Mouse (Mus musculus): ENCODE results near the gene Ica1. TPM values are rescaled to one million over a fixed set of nuclear protein-coding genes. Genes with fewer than 3 reads are reported as not detected.

The Ica1 gene
- polyA plus RNA-seq, 1 experiment from 2014 or later, result 43.3 TPM

DNA sequence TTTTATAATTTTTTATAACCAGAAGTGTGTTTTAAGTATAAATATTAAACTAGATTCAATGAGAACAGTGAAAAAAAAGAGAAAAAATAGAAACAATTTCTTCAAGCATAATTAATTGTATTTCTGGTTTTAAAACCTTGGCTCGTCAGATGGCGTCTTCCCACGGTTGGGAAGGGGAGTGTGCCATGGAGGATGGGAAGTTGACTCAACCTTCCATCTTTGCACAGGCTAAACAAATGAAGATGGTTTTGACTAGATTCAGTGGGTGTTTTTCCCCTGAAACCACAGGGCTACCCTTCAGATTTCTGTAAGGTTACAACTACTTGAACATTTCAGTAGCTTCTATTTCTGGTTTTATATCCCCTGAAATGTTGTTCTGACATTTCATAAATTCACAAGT, 12.5 kb downstream of the Ica1 start:
- Histone ChIP-seq H3K4me2 (no peak overlapping the region), H3K4me3 (no peak overlapping the region), H3K36me3 (no peaks in the 10 kb centered on the region), H3K4me1 (replicated peaks) (0 out of 2 replicates have a peak, but pooled peaks cover 3% of the 10 kb centered on the region), H3K9me3 (no peaks in the 10 kb centered on the region), H3K27ac (replicated peaks) (no peak overlapping the region), H3K27me3 (no peaks in the 10 kb centered on the region), H3K9ac (no peak overlapping the region)
- ATAC-seq (ENCODE audit: low read depth), result no peak
- 94% methylated on average over 3 of the region's 3 CpGs for WGBS

DNA sequence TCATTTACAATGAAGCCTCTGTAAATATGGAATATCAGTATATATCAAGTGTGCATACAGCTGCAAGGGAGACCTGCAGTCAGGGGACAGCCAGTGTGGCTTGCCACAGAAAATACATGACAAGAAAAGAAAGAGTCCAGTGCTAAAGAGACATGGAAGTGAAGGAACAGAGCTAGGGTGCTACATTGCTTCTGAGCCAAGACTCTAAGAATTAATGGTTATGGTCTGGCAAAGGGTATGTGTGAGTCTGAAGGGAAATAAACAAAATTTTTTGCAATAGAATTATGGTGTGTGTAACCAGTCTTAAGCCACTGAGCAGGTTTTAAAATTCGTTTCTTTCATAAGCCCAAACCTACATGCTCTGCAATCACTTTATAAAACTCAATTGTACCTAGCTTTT, 13.2 kb downstream of the Ica1 start:
- Histone ChIP-seq H3K4me1 (replicated peaks) (no peaks in the 10 kb centered on the region), H3K27me3 (no peaks in the 10 kb centered on the region), H3K27ac (replicated peaks) (no peak overlapping the region), H3K36me3 (no peaks in the 10 kb centered on the region), H3K9ac (no peak overlapping the region), H3K4me3 (no peak overlapping the region), H3K9me3 (no peaks in the 10 kb centered on the region), H3K4me2 (no peak overlapping the region)
- 79% methylated on average over 1 of the region's 1 CpGs for WGBS
- no peak for ATAC-seq (ENCODE audit: low read depth)

DNA sequence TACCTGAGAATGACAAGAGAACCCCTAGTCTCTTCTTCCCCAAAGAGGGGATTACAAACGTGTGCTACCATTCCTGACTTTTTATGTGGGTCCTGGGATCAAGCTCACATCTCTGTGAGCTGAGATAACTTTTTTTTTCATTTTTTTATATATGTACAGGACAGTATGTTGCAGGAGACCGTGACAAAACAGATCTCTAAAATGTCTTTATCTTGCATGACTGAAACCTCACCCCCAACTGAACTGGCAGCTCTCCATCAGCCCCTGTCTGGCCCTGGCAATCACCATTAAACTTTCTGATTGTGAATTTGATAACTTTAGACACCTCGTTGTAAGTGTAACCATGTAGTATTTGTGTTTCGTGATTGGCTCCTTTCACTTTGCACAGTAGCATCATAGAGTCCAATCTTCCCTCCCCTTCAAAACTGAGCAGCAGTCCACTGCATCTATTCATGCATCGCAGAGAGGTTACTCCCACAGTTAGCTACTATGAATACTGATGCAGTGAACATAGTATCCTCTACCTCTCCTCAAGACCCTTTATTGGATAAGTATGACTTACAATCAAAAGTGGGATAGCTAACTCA, 17.5 kb downstream of the Ica1 start:
- no peak overlapping the region for H3K27ac ChIP-seq (replicated peaks)

DNA sequence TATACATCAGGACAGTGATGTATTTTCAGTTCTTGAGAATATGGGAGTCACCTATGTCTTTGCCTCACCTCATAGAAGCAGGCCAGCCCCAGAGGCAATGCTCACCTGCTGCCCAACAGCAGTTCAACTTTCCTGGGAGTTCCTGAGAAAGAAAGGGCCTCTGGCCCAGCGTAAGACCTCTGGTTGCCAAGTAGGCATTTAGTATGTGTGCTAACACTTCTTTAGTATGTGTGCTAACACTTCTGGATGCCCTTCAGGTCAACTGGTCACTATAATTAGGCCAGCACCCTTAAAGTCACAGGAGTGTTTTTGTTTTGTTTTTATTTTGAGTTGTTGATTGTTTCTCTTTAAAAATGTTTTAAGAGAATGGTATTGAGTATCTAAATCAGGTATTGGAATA, 18.4 kb downstream of the Ica1 start:
- no peaks in the 10 kb centered on the region for H3K27me3 ChIP-seq
- H3K27ac ChIP-seq (replicated peaks), result no peak overlapping the region
- H3K4me1 ChIP-seq (replicated peaks), result no peaks in the 10 kb centered on the region
- H3K9me3 ChIP-seq, result no peaks in the 10 kb centered on the region
- no peak overlapping the region for H3K9ac ChIP-seq
- WGBS, result 93% methylated on average over 1 of the region's 1 CpGs
- no peak for ATAC-seq (ENCODE audit: low read depth)
- no peak overlapping the region for H3K4me2 ChIP-seq
- no peak overlapping the region for H3K4me3 ChIP-seq
- no peaks in the 10 kb centered on the region for H3K36me3 ChIP-seq

More for the DNA sequence above, 17.5 kb downstream of the Ica1 start:
- H3K4me1 ChIP-seq (replicated peaks), result no peaks in the 10 kb centered on the region
- no peaks in the 10 kb centered on the region for H3K9me3 ChIP-seq
- no peak overlapping the region for H3K9ac ChIP-seq
- ATAC-seq (ENCODE audit: low read depth), result no peak
- no peaks in the 10 kb centered on the region for H3K36me3 ChIP-seq
- H3K4me2 ChIP-seq, result no peak overlapping the region
- no peak overlapping the region for H3K4me3 ChIP-seq
- H3K27me3 ChIP-seq, result no peaks in the 10 kb centered on the region
- 85% methylated on average over 5 of the region's 5 CpGs for WGBS

DNA sequence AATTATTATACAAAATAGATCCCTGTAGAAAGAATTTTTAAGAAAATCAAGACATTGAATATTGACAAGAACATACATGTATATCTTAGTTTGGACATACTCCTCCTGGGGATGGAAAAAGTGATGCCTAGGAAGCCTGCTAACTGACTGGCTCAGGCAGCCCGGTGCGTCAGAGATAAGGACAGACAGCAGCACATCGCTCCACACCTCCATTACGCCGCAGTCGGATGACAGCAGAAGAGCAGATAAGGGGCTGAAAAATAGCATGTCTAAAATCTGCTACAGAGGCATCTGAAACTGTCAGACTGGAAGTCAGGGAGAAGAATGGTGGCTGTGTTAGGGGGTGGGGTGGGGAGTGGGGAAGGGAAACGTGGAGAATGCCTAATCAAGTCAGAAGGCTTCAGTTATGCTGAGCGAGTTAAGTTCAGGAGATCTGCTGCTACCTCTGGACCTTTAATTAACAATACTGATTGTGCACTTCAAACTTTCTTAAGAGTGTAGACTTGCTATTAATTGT, 22.5 kb downstream of the Ica1 start:
- Histone ChIP-seq H3K9me3 (no peaks in the 10 kb centered on the region), H3K4me2 (no peak overlapping the region), H3K4me3 (no peak overlapping the region), H3K36me3 (0 out of 2 replicates have a peak, but pooled peaks cover 2% of the 10 kb centered on the region), H3K4me1 (replicated peaks) (no peaks in the 10 kb centered on the region), H3K9ac (no peak overlapping the region), H3K27ac (replicated peaks) (no peak overlapping the region), H3K27me3 (no peaks in the 10 kb centered on the region)
- WGBS, result 78% methylated on average over 8 of the region's 8 CpGs
- no peak for ATAC-seq (ENCODE audit: low read depth)

DNA sequence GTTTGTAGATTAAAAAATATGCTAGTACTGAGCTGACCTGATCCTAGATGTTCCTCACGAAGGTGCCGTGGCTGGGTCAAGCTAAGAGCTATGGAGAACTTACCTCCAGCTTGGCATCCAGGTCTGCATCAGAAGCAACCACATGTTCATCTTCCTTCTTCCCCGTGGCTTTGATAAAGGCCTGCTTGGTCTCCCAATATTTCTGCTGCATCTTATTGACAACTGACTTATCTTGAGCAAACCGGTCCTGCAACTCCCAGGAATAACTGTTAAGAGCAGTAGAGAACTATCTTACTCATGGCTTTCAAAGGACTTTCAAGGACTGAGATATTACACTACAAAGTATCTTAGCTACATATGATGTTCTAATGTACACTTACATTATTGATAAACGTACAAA, 23.8 kb downstream of the Ica1 start:
- Histone ChIP-seq H3K4me1 (replicated peaks) (no peaks in the 10 kb centered on the region), H3K4me3 (no peak overlapping the region), H3K9me3 (no peaks in the 10 kb centered on the region), H3K27ac (replicated peaks) (no peak overlapping the region), H3K27me3 (no peaks in the 10 kb centered on the region), H3K4me2 (no peak overlapping the region), H3K36me3 (0 out of 2 replicates have a peak, but pooled peaks cover 3% of the 10 kb centered on the region), H3K9ac (no peak overlapping the region)
- 92% methylated on average over 5 of the region's 5 CpGs for WGBS
- no peak for ATAC-seq (ENCODE audit: low read depth)

DNA sequence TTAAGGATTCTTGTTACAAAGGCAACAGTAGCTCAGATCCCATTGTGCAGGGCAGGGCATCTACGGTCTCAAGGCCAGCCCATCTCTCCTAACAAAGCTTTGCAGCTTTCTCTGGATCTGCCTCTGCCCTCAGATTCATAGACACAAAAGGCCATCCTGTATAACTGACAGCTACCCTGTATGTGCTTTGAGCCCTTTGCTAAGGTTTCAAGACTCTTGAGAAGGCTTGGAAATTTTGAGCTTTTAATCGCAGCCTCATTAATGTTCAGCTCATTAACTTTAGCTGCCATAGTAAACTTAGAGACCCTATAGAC, 24.6 kb downstream of the Ica1 start:
- H3K4me3 ChIP-seq, result no peak overlapping the region
- no peak overlapping the region for H3K9ac ChIP-seq
- no peak overlapping the region for H3K4me2 ChIP-seq
- H3K36me3 ChIP-seq, result 0 out of 2 replicates have a peak, but pooled peaks cover 3% of the 10 kb centered on the region
- no peak overlapping the region for H3K27ac ChIP-seq (replicated peaks)
- WGBS, result 81% methylated on average over 2 of the region's 2 CpGs
- ATAC-seq (ENCODE audit: low read depth), result no peak
- H3K4me1 ChIP-seq (replicated peaks), result no peaks in the 10 kb centered on the region
- no peaks in the 10 kb centered on the region for H3K9me3 ChIP-seq
- no peaks in the 10 kb centered on the region for H3K27me3 ChIP-seq

DNA sequence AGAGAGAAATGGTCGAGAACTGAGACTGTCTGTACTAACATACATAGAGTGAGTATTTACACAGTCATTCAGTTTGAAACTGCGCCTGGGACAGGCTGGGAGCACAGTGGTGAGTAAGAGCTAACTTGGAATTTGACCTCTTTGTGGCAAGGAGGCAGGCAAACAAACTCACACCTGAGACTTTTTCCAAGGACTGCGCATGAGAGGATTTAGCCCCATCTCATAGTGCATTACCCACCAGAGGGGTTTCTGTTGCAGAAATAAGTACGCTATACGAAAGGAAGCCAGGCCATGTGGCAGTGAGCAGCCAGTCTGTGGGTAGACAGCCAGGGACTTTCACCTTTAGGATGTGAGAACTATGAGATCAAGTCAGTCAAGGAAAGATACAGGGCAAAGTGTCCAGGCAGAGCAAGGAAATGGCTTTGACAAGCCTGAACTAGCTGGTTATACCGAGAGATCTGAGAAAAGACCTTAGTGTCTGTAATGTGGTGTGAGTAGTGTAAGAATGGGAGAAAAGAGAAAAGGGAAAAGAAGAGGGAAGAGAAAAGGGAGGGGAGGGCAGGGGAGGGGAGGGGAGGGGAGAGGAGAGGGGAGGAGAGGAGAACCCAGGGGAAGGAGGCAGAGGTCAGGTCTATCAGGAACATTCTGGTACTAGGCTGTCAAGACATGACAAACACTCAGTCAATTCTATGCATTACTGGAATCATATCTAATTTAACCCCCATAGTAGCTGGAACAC, 25.1 kb downstream of the Ica1 start:
- no peaks in the 10 kb centered on the region for H3K27me3 ChIP-seq
- no peak overlapping the region for H3K27ac ChIP-seq (replicated peaks)
- no peaks in the 10 kb centered on the region for H3K4me1 ChIP-seq (replicated peaks)
- no peak for ATAC-seq (ENCODE audit: low read depth)
- 86% methylated on average over 6 of the region's 6 CpGs for WGBS
- H3K9me3 ChIP-seq, result no peaks in the 10 kb centered on the region
- no peak overlapping the region for H3K9ac ChIP-seq
- H3K36me3 ChIP-seq, result 0 out of 2 replicates have a peak, but pooled peaks cover 3% of the 10 kb centered on the region
- no peak overlapping the region for H3K4me2 ChIP-seq
- no peak overlapping the region for H3K4me3 ChIP-seq

DNA sequence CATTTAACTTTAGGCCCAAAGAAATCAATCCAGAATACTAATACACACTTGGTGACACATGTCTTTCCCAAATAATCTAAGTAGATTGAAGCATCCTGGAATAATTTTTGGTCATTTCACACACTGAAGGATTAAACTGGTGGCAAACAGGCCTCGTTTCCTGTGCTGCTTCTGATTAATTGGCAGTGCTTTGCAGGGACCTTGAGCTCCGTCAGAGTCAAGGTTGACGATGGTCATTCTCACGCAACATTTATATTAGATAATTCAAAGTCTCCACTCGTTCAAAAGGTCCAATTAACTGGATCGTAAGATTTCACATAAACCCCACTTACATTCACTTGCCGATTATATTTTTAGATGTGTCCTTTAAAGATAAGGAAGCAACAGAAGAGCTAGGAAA, 33.4 kb downstream of the Ica1 start:
- no peaks in the 10 kb centered on the region for H3K27me3 ChIP-seq
- no peaks in the 10 kb centered on the region for H3K4me1 ChIP-seq (replicated peaks)
- no peak overlapping the region for H3K9ac ChIP-seq
- H3K9me3 ChIP-seq, result no peaks in the 10 kb centered on the region
- WGBS, result 88% methylated on average over 7 of the region's 7 CpGs
- no peak overlapping the region for H3K4me2 ChIP-seq
- no peak overlapping the region for H3K27ac ChIP-seq (replicated peaks)
- no peak overlapping the region for H3K4me3 ChIP-seq
- H3K36me3 ChIP-seq, result no peaks in the 10 kb centered on the region
- no peak for ATAC-seq (ENCODE audit: low read depth)

DNA sequence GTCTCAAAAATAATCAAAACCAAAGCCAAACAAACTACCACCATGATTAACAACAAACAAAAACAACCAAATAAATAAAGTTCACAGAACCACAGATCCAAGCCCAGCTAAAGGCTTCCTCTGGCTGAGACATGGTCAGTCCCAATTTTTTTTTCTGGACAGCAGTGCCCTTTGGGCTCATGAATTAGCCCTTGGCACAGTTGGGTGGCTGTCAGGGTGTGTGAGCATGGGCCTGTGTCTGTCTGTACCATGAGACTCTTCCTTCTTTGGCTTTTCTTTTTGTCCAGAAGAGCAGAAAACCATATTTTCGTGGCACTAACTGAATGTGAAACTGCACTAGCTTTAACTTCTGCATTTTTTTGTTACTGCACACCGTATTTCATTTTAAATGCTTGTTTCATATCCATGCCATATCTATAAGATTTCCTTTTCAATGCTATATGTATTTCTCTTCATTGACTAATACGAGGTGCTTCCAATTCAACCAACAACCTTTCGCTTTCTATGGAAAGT, 34.0 kb downstream of the Ica1 start:
- H3K4me2 ChIP-seq, result no peak overlapping the region
- H3K9me3 ChIP-seq, result no peaks in the 10 kb centered on the region
- 94% methylated on average over 4 of the region's 4 CpGs for WGBS
- ATAC-seq (ENCODE audit: low read depth), result no peak
- H3K36me3 ChIP-seq, result no peaks in the 10 kb centered on the region
- no peaks in the 10 kb centered on the region for H3K27me3 ChIP-seq
- no peak overlapping the region for H3K4me3 ChIP-seq
- no peak overlapping the region for H3K27ac ChIP-seq (replicated peaks)
- no peak overlapping the region for H3K9ac ChIP-seq
- no peaks in the 10 kb centered on the region for H3K4me1 ChIP-seq (replicated peaks)

DNA sequence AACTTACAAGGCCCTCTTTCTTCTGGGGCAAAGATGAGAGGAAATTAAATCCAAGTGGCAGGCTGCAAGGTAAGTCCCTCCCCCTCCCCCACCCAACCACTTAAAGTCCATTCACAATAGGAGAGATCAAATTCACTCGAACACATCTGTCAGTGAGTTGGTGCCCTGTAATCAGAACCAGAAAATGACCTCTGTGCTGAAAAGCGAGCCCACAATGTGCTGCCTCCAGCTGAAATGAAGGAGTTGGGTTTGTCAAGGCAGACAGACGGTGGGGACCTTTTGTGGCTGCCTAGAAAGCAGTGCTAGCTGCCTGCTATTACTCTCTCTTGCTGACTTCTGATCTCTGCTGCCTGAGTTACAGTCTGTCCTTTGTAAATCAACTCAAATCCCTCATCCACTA, 35.8 kb downstream of the Ica1 start:
- H3K4me2 ChIP-seq, result no peak overlapping the region
- H3K27me3 ChIP-seq, result no peaks in the 10 kb centered on the region
- no peak overlapping the region for H3K4me3 ChIP-seq
- WGBS, result 14% methylated on average over 3 of the region's 3 CpGs
- no peak overlapping the region for H3K9ac ChIP-seq
- no peaks in the 10 kb centered on the region for H3K36me3 ChIP-seq
- H3K27ac ChIP-seq (replicated peaks), result no peak overlapping the region
- no peaks in the 10 kb centered on the region for H3K4me1 ChIP-seq (replicated peaks)
- H3K9me3 ChIP-seq, result no peaks in the 10 kb centered on the region
- no peak for ATAC-seq (ENCODE audit: low read depth)

DNA sequence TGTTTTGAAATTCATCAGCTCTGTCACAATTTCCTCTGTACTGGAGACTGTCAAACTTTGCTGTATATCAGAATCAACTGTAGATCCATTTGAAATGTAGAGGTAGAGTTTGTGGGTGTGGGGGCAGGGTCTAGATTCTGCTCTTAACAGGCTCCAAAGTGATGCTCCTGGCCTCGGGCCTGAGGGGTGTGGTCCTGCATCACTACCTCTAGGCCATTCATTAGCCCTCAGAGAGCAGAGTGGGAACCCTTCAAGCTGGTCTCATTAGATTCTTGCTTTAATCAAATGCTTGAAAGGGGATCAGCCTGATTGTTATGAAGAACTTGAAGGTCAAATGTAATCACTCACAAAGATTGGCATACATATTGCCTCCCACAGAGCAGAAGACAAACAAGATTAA, 36.6 kb downstream of the Ica1 start:
- H3K36me3 ChIP-seq, result no peaks in the 10 kb centered on the region
- no peaks in the 10 kb centered on the region for H3K9me3 ChIP-seq
- no peak overlapping the region for H3K4me3 ChIP-seq
- no peak for ATAC-seq (ENCODE audit: low read depth)
- 60% methylated on average over 1 of the region's 1 CpGs for WGBS
- H3K27me3 ChIP-seq, result no peaks in the 10 kb centered on the region
- H3K4me2 ChIP-seq, result no peak overlapping the region
- H3K4me1 ChIP-seq (replicated peaks), result no peaks in the 10 kb centered on the region
- no peak overlapping the region for H3K27ac ChIP-seq (replicated peaks)
- H3K9ac ChIP-seq, result no peak overlapping the region
